Mouse (Mus musculus) gastrocnemius, postnatal 14 days (tissue): ENCODE results near the gene Tmod3. TPM values are rescaled to one million over a fixed set of nuclear protein-coding genes. Genes with fewer than 3 reads are reported as not detected.
"Not testable (repeated sequence)": the region's sequence is repeated elsewhere in the genome, so short reads cannot be mapped to it uniquely, and the experiment has no call there.

Source experiments
- DNase-seq: peaks from one replicate; pipeline ENCODE4 v3.0.0; 2021; ENCODE audit warnings: mixed read lengths
- intact Hi-C: fragments of 180-260 bp; cut with DNase I; formaldehyde crosslinking; loops from one replicate; pipeline ENCODE4 v1.15.1; 2025; ENCODE audit warnings: low total_unique reads
- total RNA-seq, 2 experiments: library from RNA; stranded (reverse); gene quantifications; 2 replicates each; pipeline ENCODE4 v1.2.3; 2021

Tmod3 gene
- total RNA-seq, 2 experiments from 2014 or later, result 30.9 to 35.2 TPM

DNA sequence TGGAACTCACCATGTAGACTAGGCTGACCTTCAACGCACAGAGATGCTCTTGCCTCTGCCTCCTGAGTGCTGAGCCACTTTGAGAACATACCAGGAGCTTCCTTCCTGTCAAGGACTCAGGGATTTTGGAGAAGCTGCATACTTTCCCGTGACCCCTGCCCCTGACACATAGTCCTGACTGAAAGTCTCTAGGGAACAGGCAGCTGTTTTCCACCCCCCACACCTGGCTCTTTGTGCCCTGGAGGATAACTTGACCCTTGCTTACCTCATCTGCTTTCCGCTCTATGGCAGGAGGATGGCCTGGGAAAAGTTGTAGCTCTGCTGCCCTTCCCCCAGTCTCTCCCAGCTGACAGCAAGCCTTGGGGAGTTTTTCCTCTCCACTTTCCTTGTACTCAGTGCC is 41.7 kb downstream of the Tmod3 start:
- DNase-seq, result no peak
- intact Hi-C loops, result loop anchor here (5.0 kb wide), 1 partner anchor 65 kb away; no protein-coding TSS in a partner anchor

DNA sequence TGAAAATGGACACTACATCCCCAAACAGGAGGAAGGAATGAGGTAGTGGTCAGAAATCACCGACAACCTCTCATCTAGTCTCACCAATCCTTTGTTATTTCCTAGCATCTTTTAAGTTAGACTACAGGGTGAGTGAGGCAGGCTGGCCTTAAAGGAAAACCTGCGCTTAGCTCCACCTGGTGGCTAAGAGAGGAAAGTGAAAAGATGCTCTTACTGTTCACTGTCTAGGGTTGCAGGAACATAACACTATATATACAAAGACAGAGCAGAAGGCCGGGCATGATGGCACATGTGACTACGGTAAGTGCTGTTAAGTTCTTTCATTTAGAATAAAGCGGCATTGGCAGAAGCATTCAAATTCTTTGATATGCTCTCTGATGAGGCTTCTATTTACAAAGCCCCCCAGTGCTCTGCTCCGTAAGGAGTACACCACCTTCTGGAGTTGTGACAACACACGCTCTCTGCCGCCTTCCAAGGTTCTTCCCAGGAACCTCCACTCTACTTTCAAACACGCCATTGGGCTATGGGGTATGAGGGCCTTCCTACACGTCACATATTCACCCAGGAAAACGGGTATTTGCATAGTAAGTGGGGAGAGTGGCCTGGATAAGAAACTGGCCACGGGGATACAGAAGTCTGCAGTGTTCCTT is 43.9 kb downstream of the Tmod3 start:
- intact Hi-C loops, result loop anchor here (5.0 kb wide), 1 partner anchor 67 kb away; no protein-coding TSS in a partner anchor
- peak; percentile 15 for DNase-seq

- intact Hi-C loops, result no loop called here
- no peak for DNase-seq
Measured at GRCm38 (mm10) chr9:75511236-75511939, 48.1 kb downstream of the Tmod3 start.

DNA sequence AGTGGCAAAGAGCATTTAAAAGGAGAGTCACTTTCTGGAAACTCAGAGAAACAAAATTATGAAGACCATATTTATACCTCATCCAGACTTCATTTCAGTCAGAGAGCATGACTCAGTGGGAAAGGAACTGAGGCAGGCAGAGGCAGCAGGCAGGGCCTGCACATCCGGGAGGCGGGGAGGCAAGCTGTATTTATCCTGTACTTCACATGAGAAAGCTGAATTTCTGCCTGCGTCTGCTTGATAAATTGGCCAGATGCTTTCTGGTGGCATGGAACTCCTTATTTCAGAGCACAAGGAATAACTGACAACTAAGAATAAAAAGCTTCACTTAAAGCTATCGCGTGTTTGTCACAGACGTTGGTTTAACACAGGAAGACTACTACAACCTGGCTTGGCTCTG is 55.1 kb downstream of the Tmod3 start:
- no peak for DNase-seq
- intact Hi-C loops, result no loop called here

DNA sequence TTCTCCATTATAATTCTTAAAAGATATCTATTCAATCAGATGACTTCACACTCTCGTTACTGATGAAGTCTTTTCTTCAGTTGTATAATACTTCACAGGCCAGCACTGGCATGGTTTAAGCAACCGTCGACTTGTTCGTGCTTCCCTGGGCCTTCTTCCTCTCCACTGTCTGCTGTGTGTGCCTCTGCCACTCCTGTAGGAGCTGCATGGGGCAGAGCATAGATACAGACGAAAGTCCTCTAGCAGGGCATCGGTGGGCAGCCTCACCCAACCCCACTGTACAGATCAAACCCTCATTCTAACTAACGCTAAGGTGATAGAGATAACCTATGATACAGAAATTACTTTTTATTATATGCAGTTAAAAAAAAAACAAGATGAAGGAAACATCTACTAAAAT is 60.9 kb downstream of the Tmod3 start:
- intact Hi-C loops, result no loop called here
- no peak for DNase-seq

GRCm38 (mm10) chr9:75495945-75496344 is 63.5 kb downstream of the Tmod3 start:
- intact Hi-C loops, result no loop called here
- no peak for DNase-seq

DNA sequence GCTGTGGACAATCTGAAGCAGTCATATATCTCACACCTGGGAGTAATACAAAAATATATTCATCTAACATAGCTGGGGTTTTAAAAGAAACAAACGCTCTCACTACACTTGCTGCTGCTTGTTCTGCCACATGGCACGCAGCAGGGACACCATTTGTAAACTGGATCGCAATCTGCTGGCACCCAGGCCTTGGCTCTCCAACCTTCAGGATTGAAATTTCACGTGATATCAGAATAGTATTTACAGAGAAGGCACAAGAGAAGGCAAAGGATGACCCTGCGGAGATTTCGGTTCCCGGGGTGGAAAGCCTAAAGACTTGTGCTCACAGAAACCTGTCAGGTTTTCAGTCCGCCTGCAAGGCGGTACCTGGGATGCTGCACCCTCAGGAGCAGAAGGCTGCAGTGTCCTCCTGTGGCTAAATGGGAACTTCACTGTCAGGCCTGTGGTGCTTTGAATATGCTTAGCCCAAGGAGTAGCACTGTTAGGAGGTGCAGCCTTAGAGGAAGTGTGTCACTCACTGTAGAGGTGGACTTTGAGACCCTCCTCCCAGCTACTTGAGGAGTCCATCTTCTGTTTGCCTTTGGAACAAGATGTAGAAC is 65.0 kb downstream of the Tmod3 start:
- DNase-seq, result no peak
- intact Hi-C loops, result no loop called here

GRCm38 (mm10) chr9:75488255-75488654 is 71.2 kb downstream of the Tmod3 start:
- intact Hi-C loops, DNase-seq: not testable (repeated sequence)

DNA sequence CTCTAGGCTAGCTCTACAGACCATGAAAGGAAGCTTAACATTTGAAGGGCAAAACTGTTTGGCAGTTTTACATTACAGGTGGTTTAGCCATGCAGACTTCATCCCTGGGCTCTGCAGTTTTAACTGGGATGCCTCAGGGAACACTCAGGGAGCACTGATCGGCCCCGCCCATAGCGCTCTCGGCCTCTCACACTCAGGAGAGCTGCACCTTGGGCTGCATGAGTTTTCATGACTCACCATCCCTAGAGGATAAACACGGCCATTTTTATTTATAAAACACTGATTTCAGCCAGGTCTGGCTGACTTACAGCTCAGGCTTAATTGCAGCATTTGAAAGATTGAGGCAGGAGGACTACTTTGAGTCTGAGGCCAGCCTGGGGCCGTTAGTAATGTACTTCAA is 74.2 kb downstream of the Tmod3 start:
- intact Hi-C loops, result no loop called here
- DNase-seq, result no peak

- DNase-seq, result no peak
- intact Hi-C loops, result no loop called here
Measured at GRCm38 (mm10) chr9:75480536-75481075, 78.9 kb downstream of the Tmod3 start.

DNA sequence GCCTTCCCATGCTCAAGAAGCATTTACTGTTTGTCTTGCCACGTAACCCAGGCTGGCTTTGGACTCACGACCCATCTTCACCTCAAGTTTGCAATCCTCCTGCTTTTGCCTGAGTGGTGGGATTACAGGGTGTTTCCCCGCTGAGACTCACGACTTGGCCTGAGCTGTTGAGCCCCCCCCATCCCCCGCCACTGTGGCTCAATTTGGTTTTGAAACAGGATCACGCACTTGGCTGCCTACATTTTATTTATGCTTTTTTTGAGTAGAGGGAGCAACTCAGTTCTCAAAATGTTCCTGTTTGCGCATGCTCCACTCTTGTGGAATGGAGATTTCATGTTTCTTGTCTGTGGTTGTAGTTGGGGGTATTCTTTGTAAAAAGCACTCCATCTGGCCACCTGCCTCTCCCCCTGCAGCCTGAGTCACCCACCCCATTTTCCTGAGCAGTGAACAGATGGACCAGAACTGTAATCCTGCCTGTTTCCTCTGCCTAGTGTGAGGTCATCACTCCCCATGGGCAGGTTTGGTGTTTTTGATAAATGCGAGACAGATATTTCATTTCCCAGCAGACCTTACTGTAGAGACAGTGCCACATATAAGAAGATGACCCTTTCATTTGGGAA is 80.2 kb downstream of the Tmod3 start:
- DNase-seq, result no peak
- intact Hi-C loops, result no loop called here

DNA sequence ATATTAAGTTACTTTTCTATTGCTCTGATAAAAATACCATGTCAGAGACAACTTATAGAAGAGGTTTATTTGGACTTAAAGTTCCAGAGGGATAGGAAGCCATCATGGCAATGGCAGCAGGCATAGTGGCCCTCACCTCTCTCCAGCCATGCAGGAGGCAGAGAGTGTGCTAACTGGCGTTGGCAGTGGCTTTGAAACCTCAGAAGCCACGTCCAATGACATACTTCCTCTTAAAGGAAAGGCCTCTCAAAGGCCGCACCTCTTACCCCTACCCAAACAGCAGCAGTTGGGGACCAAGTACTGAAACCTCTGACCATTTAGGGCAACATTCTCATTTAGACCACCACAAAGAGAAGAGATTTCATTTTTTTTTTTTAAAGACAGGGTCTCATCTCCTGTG is 82.2 kb downstream of the Tmod3 start:
- no peak for DNase-seq
- intact Hi-C loops, result no loop called here

DNA sequence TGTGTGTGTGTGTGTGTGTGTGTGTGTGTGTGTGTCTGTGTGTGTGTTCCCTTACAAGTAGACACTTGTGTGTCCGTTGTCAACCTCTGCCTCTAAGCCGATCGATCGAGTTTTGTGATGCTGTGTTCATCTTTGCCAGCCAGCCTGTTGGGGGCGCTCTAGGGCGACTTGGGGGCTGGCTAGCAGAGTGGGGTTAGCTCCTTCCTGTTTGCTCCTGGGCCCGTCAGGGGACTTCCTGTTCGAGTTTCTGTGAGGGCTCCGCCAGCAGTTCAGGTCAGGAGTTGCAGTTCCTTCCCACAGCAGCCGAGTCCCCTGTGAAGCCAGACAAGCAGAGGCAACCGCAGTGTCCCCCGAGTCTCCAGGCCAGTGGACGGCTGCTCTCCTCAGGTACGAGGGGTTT is 91.2 kb downstream of the Tmod3 start:
- intact Hi-C loops, result no loop called here
- DNase-seq, result no peak

- intact Hi-C loops, result no loop called here
- DNase-seq, result no peak
Measured at GRCm38 (mm10) chr9:75467581-75467980, 91.9 kb downstream of the Tmod3 start.

DNA sequence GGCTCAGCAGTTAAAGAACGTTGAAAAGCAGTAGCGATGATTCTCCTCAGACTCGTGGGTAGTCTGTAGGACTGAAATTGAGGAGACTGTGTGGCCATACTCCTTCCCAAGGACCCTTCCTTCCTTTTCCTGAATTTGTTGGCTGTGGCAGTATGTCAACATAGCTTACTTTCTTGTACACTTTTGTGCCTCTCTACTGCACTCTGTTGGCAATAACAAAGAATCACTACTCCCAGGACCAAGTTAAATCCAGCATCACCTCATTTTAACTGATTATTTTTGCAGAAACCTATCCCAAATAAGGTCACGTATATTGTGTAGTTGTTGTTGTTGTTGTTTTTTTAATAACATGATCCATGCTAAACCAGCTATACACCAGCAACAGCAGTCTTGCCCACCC is 92.8 kb downstream of the Tmod3 start:
- intact Hi-C loops, result no loop called here
- no peak for DNase-seq

GRCm38 (mm10) chr9:75465856-75466255 is 93.6 kb downstream of the Tmod3 start:
- intact Hi-C loops, result no loop called here
- no peak for DNase-seq

DNA sequence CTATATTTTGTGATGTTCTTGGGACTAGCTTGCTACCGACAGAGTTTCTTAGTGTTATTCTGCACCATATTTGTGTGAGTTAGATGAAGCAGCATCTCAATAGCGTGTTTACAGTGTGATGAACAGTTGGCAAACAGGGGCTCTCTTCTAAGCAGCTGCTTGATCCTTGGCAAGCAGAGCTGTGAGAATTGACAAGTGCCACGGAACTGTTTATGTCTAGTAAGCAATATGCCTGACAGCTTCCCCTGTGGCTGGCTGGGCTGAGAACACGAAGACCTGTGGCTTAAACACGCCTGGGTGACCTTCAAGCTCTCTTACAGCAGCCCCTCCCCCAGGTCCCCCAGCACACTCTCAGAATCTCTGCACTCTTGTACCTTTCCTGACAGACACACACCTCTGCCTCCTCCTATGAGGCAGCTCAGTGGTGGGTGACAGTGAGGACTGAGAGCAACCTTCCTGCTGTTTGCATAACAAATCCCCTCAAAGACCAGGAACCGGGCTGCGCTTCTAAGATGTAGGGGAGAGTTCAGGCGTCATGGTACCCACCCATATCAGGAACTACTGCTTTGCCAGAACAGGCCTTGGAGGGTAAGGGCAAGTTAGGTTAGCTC is 96.3 kb downstream of the Tmod3 start:
- intact Hi-C loops, result no loop called here
- no peak for DNase-seq

GRCm38 (mm10) chr9:75455684-75456083 is 103.8 kb downstream of the Tmod3 start:
- intact Hi-C loops, result no loop called here
- DNase-seq, result no peak

DNA sequence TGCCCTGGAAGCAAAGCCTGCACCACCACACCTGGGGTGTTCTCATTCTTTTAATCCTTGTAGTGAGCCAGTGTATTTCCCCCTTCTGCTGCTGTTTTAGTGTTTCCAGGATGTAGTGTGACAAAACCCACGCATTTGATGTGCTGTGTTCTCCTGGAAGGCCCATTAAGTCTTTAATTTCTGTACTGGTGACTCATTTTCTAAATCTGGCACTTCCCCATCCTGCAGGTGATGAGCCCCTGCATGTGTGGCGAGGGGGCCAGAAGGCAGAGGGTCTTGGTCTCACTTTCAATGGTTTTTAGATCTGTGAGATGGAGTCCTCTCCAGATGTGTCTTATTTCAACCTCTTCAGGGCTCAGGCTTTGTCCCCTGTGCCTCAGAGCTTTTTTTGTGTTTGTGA is 105.5 kb downstream of the Tmod3 start:
- intact Hi-C loops, result no loop called here
- no peak for DNase-seq

DNA sequence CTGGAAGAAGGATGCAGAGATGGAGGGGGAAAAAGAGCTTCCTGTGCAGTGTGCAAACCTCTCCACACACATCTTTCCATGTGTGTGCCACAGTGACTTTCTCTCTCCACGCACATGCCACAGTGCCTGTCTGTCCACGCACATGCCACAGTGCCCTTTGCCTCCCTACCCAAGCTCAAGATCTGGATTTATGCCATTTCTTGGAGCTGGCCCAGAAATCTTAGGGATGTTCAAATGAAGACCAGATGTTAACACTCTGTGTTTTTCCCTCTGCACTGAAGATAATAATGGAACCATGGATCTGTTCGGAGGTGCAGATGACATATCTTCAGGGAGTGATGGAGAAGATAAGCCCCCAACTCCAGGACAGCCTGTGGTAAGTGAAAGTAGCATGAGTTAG is 111.4 kb downstream of the Tmod3 start:
- intact Hi-C loops, result no loop called here
- no peak for DNase-seq
